Mouse (Mus musculus) C2C12 (cell line): ENCODE data around the gene Eml2. TPM values are rescaled to one million over a fixed set of nuclear protein-coding genes. Genes with fewer than 3 reads are reported as not detected.

ENCODE experiments used
- H3K27me3 ChIP-seq: one replicate; pipeline ENCODE4 v1.6.1; 2011; ENCODE audit not compliant: control insufficient read depth, insufficient read depth, insufficient read length
- H3K36me3 ChIP-seq: one replicate; pipeline ENCODE4 v1.6.1; 2011; ENCODE audit not compliant: control insufficient read depth, insufficient read depth
- H3K4me3 ChIP-seq: one replicate; pipeline ENCODE4 v1.5.1; 2011; ENCODE audit warnings: mild to moderate bottlenecking, control low read depth; ENCODE audit not compliant: poor library complexity, insufficient read depth, severe bottlenecking
- H3K79me2 ChIP-seq: one replicate; pipeline ENCODE4 v1.6.1; 2011; ENCODE audit not compliant: control insufficient read depth, insufficient read depth
- H3K79me3 ChIP-seq: one replicate; pipeline ENCODE4 v1.6.1; 2011; ENCODE audit warnings: low read depth, control low read depth
- H3ac ChIP-seq: one replicate; pipeline ENCODE3; 2011; ENCODE audit warnings: low read depth; ENCODE audit not compliant: control insufficient read depth, insufficient read length
- CEBPB ChIP-seq: IDR thresholded peaks from one replicate; pipeline ENCODE4 v1.6.1; 2011; ENCODE audit warnings: low read depth, mild to moderate bottlenecking, control low read depth, moderate library complexity
- CTCF ChIP-seq: IDR thresholded peaks from one replicate; pipeline ENCODE4 v1.5.1; 2011; ENCODE audit not compliant: control insufficient read depth, insufficient read depth, insufficient read length
- FOSL1 ChIP-seq: IDR thresholded peaks from one replicate; pipeline ENCODE4 v1.8.0; 2011; ENCODE audit warnings: mild to moderate bottlenecking, low read length; ENCODE audit not compliant: poor library complexity, insufficient read depth, severe bottlenecking
- MAX ChIP-seq: IDR thresholded peaks from one replicate; pipeline ENCODE4 v1.6.1; 2011; ENCODE audit warnings: mild to moderate bottlenecking, control low read depth
- MYOD1 ChIP-seq: IDR thresholded peaks from one replicate; pipeline ENCODE4 v1.6.1; 2011; ENCODE audit warnings: low read depth; ENCODE audit not compliant: control insufficient read depth, insufficient read length
- MYOG ChIP-seq: IDR thresholded peaks from one replicate; pipeline ENCODE4 v1.6.1; 2011; ENCODE audit not compliant: control insufficient read depth, insufficient read length; ENCODE audit errors: extremely low read depth
- USF1 ChIP-seq: IDR thresholded peaks from one replicate; pipeline ENCODE4 v1.6.1; 2011; ENCODE audit warnings: low read depth, mild to moderate bottlenecking, control low read depth, moderate library complexity
- microRNA-seq: library from miRNA; unstranded; fragments of <30 nt; microRNA quantifications from one replicate; pipeline ENCODE4, GENCODE M21; 2019; ENCODE audit warnings: borderline microRNAs expressed
- polyA plus RNA-seq: library from polyadenylated mRNA; unstranded; fragments of >200 nt; fragmentation: generic; extraction: Trizol; gene quantifications from one replicate; pipeline ENCODE4 v1.2.1, GENCODE M21; 2012; ENCODE audit warnings: missing spikeins

Gene Eml2
- polyA plus RNA-seq, 1 experiment: 16.4 TPM

GRCm38 (mm10) chr7:19247511-19247910 lies 71.3 kb downstream of the Eml2 start:
- no peak for TF ChIP-seq MYOG
- TF ChIP-seq USF1: no peak
- no peak for TF ChIP-seq CTCF
- no peak for TF ChIP-seq MYOD1
- TF ChIP-seq FOSL1: no peak
- no peak for TF ChIP-seq CEBPB
- no peak for TF ChIP-seq MAX
- H3K4me3 ChIP-seq: no peak overlapping the region
- no peaks in the 10 kb centered on the region for H3K27me3 ChIP-seq
- no peak overlapping the region for H3ac ChIP-seq
- H3K79me2 ChIP-seq: peaks cover 14% of the 10 kb centered on the region
- peaks cover 5% of the 10 kb centered on the region for H3K36me3 ChIP-seq
- H3K79me3 ChIP-seq: peaks cover 4% of the 10 kb centered on the region

- H3K36me3 ChIP-seq: peaks cover 12% of the 10 kb centered on the region
- no peak overlapping the region for H3K4me3 ChIP-seq
- no peaks in the 10 kb centered on the region for H3K79me3 ChIP-seq
- no peak overlapping the region for H3ac ChIP-seq
- no peaks in the 10 kb centered on the region for H3K27me3 ChIP-seq
- TF ChIP-seq CTCF (no peak), USF1 (no peak), MYOD1 (no peak), MYOG (no peak), CEBPB (no peak), MAX (no peak), FOSL1 (no peak)
- no peaks in the 10 kb centered on the region for H3K79me2 ChIP-seq
Measured at GRCm38 (mm10) chr7:19252078-19252477, 75.9 kb downstream of the Eml2 start.

GRCm38 (mm10) chr7:19253437-19253836 lies 77.2 kb downstream of the Eml2 start:
- H3K79me2 ChIP-seq: no peaks in the 10 kb centered on the region
- H3K4me3 ChIP-seq: no peak overlapping the region
- H3K79me3 ChIP-seq: no peaks in the 10 kb centered on the region
- no peak overlapping the region for H3ac ChIP-seq
- H3K36me3 ChIP-seq: peaks cover 20% of the 10 kb centered on the region
- no peak for TF ChIP-seq USF1
- TF ChIP-seq MYOG: no peak
- TF ChIP-seq MAX: no peak
- no peak for TF ChIP-seq MYOD1
- TF ChIP-seq FOSL1: no peak
- no peak for TF ChIP-seq CEBPB
- no peak for TF ChIP-seq CTCF
- no peaks in the 10 kb centered on the region for H3K27me3 ChIP-seq

GRCm38 (mm10) chr7:19255395-19255794 lies 79.2 kb downstream of the Eml2 start:
- Histone ChIP-seq H3K4me3 (no peak overlapping the region), H3K79me3 (no peaks in the 10 kb centered on the region), H3ac (no peak overlapping the region), H3K36me3 (peaks cover 20% of the 10 kb centered on the region), H3K79me2 (no peaks in the 10 kb centered on the region), H3K27me3 (no peaks in the 10 kb centered on the region)
- TF ChIP-seq MYOG (no peak), USF1 (no peak), MAX (no peak), CTCF (no peak), MYOD1 (no peak), FOSL1 (no peak), CEBPB (no peak)

Small RNA genes lying within 50 kb of the gene (microRNA-seq; reads per million reads assigned to microRNA genes)
- 76.5 reads per million, percentile 72 among the genes with 10 or more reads in this experiment for gene Mir330

Other genes starting within 250 kb of the Eml2 start
- gene Nanos2, start 189.0 kb upstream of the Eml2 start, polyA plus RNA-seq: not detected
- 17.8 TPM for gene Mypop, start 185.2 kb upstream of the Eml2 start, polyA plus RNA-seq
- 39.4 TPM for gene Irf2bp1, start 172.4 kb upstream of the Eml2 start, polyA plus RNA-seq
- gene Foxa3, start 152.9 kb upstream of the Eml2 start, polyA plus RNA-seq: 0.07 TPM
- 84.8 TPM for gene Sympk, start 152.0 kb upstream of the Eml2 start, polyA plus RNA-seq
- 0.09 TPM for gene Rsph6a, start 121.7 kb upstream of the Eml2 start, polyA plus RNA-seq
- gene Dmwd, start 100.2 kb upstream of the Eml2 start, polyA plus RNA-seq: 83.1 TPM
- 120 TPM for gene Dmpk, start 92.6 kb upstream of the Eml2 start, polyA plus RNA-seq
- gene Six5, start 81.8 kb upstream of the Eml2 start, polyA plus RNA-seq: 1.6 TPM
- gene Gm4969, start 58.1 kb upstream of the Eml2 start, polyA plus RNA-seq: not detected
- gene Fbxo46, start 56.6 kb upstream of the Eml2 start, polyA plus RNA-seq: 7.4 TPM
- gene Qpctl, start 27.1 kb upstream of the Eml2 start, polyA plus RNA-seq: 12.3 TPM
- gene Snrpd2, start 26.7 kb upstream of the Eml2 start, polyA plus RNA-seq: 255 TPM
- 0.43 TPM for gene Gipr, start 10.3 kb upstream of the Eml2 start, polyA plus RNA-seq
- gene Gpr4, start 36.1 kb downstream of the Eml2 start, polyA plus RNA-seq: 0.05 TPM
- gene Opa3, start 51.9 kb downstream of the Eml2 start, polyA plus RNA-seq: 27.5 TPM
- gene Vasp, start 95.4 kb downstream of the Eml2 start, polyA plus RNA-seq: 145 TPM
- 0.05 TPM for gene Ppm1n, start 103.6 kb downstream of the Eml2 start, polyA plus RNA-seq
- gene Rtn2, start 106.2 kb downstream of the Eml2 start, polyA plus RNA-seq: 107 TPM
- 1.4 TPM for gene Fosb, start 133.6 kb downstream of the Eml2 start, polyA plus RNA-seq
- 151 TPM for gene Ercc1, start 168.4 kb downstream of the Eml2 start, polyA plus RNA-seq
- 25.6 TPM for gene Cd3eap, start 183.1 kb downstream of the Eml2 start, polyA plus RNA-seq
- gene Ppp1r13l, start 183.3 kb downstream of the Eml2 start, polyA plus RNA-seq: 21.5 TPM
- gene Ercc2, start 205.6 kb downstream of the Eml2 start, polyA plus RNA-seq: 9.7 TPM
- 4.3 TPM for gene Klc3, start 227.7 kb downstream of the Eml2 start, polyA plus RNA-seq
- gene Ckm, start 228.4 kb downstream of the Eml2 start, polyA plus RNA-seq: 1.9 TPM